Mouse (Mus musculus) cerebellum, adult 2 months (tissue): ENCODE data around the gene Cntnap2. TPM values are rescaled to one million over a fixed set of nuclear protein-coding genes. Genes with fewer than 3 reads are reported as not detected.

Source experiments
- DNase-seq, 2 experiments: peaks; one replicate each; pipeline ENCODE4 v3.0.0; 2021
- H3K27ac ChIP-seq: fragments of 200-500 bp; 2 replicates; pipeline ENCODE4 v1.5.1; 2012; ENCODE audit warnings: low read length, control low read depth, inconsistent platforms; ENCODE audit not compliant: insufficient read depth
- H3K27me3 ChIP-seq: fragments of 200-500 bp; 2 replicates; pipeline ENCODE4 v1.6.1; 2012; ENCODE audit warnings: inconsistent platforms, mild to moderate bottlenecking, low read length, moderate library complexity; ENCODE audit not compliant: control insufficient read depth, insufficient read depth
- H3K4me1 ChIP-seq: fragments of 200-500 bp; 2 replicates; pipeline ENCODE4 v1.6.1; 2011; ENCODE audit warnings: low read length; ENCODE audit not compliant: control insufficient read depth, insufficient read depth
- H3K4me3 ChIP-seq: fragments of 200-500 bp; replicated peaks from 2 replicates; pipeline ENCODE3; 2011; ENCODE audit warnings: mild to moderate bottlenecking, low read depth, low read length, control low read depth; ENCODE audit not compliant: insufficient read depth
- CTCF ChIP-seq: fragments of 200-500 bp; IDR thresholded peaks from 2 replicates; pipeline ENCODE4 v1.5.1; 2011; ENCODE audit warnings: low read depth, mild to moderate bottlenecking, control low read depth, low read length, moderate library complexity, borderline replicate concordance; ENCODE audit not compliant: insufficient read depth
- POLR2A ChIP-seq: fragments of 200-500 bp; IDR thresholded peaks from 2 replicates; pipeline ENCODE4 v1.6.1; 2011; ENCODE audit warnings: low read length, control low read depth, borderline replicate concordance; ENCODE audit not compliant: insufficient read depth
- whole genome bisulfite sequencing: fragments of 180-500 bp; shearing (Covaris S2); methylation state at CpG from one replicate; pipeline ENCODE4 v1.1.7; 2018; 5-methylcytosine and 5-hydroxymethylcytosine counted together
- polyA plus RNA-seq: library from polyadenylated mRNA; depleted of rRNA; stranded (reverse); fragments of >200 nt; gene quantifications from 2 replicates; pipeline ENCODE4 v1.2.3, GENCODE M21; 2012

The Cntnap2 gene
- polyA plus RNA-seq, 1 experiment: 32.4 TPM

DNA sequence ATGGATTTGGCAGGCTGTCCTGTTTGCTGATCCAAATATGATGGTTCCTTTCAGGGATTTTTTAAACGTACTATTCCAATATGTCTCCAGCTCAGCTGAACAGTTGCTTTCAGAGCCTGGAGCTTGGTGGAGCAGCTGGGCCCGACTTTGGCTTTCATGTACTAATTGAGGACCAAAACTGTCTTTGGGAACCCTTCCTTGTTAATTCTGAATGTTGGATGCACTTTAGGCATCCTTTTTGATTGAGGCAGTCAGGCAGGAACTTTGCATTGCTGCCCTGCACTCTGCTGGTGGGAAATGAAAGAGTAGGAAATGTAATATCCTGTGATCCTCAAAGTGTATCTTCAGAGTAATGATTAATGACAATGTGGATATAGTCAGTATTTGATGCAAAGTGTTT is 974.0 kb downstream of the Cntnap2 start:
- WGBS: 21% methylated on average over 2 of the region's 2 CpGs
- no peak overlapping the region for H3K4me3 ChIP-seq
- no peak for TF ChIP-seq CTCF
- no peak for TF ChIP-seq POLR2A
- no peak for DNase-seq
- no peak overlapping the region for H3K27ac ChIP-seq
- no peaks in the 10 kb centered on the region for H3K4me1 ChIP-seq
- H3K27me3 ChIP-seq: no peaks in the 10 kb centered on the region

DNA sequence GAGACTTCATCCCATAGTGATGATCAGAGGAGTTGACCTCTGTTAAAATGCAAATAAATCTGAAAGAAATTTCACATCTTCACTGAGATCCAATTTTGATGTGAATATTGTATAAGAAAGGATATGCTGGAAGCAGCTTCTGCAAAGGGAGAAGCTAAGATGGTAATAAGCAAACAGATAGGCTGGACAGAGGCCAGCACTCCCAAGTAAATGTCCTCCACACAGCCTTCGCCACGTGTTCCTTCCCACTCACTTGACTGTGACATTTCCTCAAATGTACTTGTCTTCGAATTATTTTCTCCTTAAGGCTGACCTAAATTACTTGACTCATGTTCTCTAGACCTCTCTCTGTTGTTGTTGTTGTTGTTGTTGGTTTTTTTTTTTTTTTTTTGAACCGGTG is 981.5 kb downstream of the Cntnap2 start:
- 72% methylated on average over 4 of the region's 4 CpGs for WGBS
- TF ChIP-seq POLR2A (no peak), CTCF (no peak)
- H3K4me3 ChIP-seq: no peak overlapping the region
- H3K27me3 ChIP-seq: no peaks in the 10 kb centered on the region
- no peak for DNase-seq
- H3K27ac ChIP-seq: no peak overlapping the region
- no peaks in the 10 kb centered on the region for H3K4me1 ChIP-seq

GRCm38 (mm10) chr6:46080236-46080635 is 1021.1 kb downstream of the Cntnap2 start:
- TF ChIP-seq POLR2A (no peak), CTCF (no peak)
- H3K4me3 ChIP-seq: no peak overlapping the region
- H3K27ac ChIP-seq: no peak overlapping the region
- no peaks in the 10 kb centered on the region for H3K27me3 ChIP-seq
- no peaks in the 10 kb centered on the region for H3K4me1 ChIP-seq
- no peak for DNase-seq
- 50% methylated on average over 2 of the region's 2 CpGs for WGBS

- DNase-seq: no peak
- no peaks in the 10 kb centered on the region for H3K27me3 ChIP-seq
- H3K4me1 ChIP-seq: no peaks in the 10 kb centered on the region
- TF ChIP-seq POLR2A (no peak), CTCF (no peak)
- H3K4me3 ChIP-seq: no peak overlapping the region
- H3K27ac ChIP-seq: no peak overlapping the region
Observed at GRCm38 (mm10) chr6:46081432-46081831, 1022.3 kb downstream of the Cntnap2 start.

- Histone ChIP-seq H3K4me3 (no peak overlapping the region), H3K27ac (no peak overlapping the region), H3K27me3 (no peaks in the 10 kb centered on the region), H3K4me1 (no peaks in the 10 kb centered on the region)
- no peak for TF ChIP-seq POLR2A
- TF ChIP-seq CTCF: no peak
- 72% methylated on average over 1 of the region's 1 CpGs for WGBS
- no peak for DNase-seq
Observed at GRCm38 (mm10) chr6:46143189-46143841, 1084.2 kb downstream of the Cntnap2 start.

- H3K4me3 ChIP-seq: no peak overlapping the region
- H3K4me1 ChIP-seq: no peaks in the 10 kb centered on the region
- no peaks in the 10 kb centered on the region for H3K27me3 ChIP-seq
- H3K27ac ChIP-seq: no peak overlapping the region
- DNase-seq: peak in 1 of 2 experiments; percentile 14
- TF ChIP-seq POLR2A (no peak), CTCF (no peak)
- 81% methylated on average over 1 of the region's 1 CpGs for WGBS
Observed at GRCm38 (mm10) chr6:46166837-46167236, 1107.7 kb downstream of the Cntnap2 start.

- Histone ChIP-seq H3K27ac (no peak overlapping the region), H3K27me3 (no peaks in the 10 kb centered on the region), H3K4me1 (no peaks in the 10 kb centered on the region), H3K4me3 (no peak overlapping the region)
- 62% methylated on average over 2 of the region's 2 CpGs for WGBS
- TF ChIP-seq POLR2A: no peak
- no peak for TF ChIP-seq CTCF
- peak in 1 of 2 experiments; percentile 5 for DNase-seq
Observed at GRCm38 (mm10) chr6:46197298-46197697, 1138.1 kb downstream of the Cntnap2 start.

- WGBS: 96% methylated on average over 4 of the region's 4 CpGs
- H3K27me3 ChIP-seq: no peaks in the 10 kb centered on the region
- H3K4me3 ChIP-seq: no peak overlapping the region
- TF ChIP-seq POLR2A (no peak), CTCF (no peak)
- DNase-seq: no peak
- H3K4me1 ChIP-seq: no peaks in the 10 kb centered on the region; the same call in 1 of the 2 replicates
- no peak overlapping the region for H3K27ac ChIP-seq
Observed at GRCm38 (mm10) chr6:46201828-46202227, 1142.7 kb downstream of the Cntnap2 start.
